ENCODE assay signal across 15 mouse cellular contexts in the genomic region with DNA sequence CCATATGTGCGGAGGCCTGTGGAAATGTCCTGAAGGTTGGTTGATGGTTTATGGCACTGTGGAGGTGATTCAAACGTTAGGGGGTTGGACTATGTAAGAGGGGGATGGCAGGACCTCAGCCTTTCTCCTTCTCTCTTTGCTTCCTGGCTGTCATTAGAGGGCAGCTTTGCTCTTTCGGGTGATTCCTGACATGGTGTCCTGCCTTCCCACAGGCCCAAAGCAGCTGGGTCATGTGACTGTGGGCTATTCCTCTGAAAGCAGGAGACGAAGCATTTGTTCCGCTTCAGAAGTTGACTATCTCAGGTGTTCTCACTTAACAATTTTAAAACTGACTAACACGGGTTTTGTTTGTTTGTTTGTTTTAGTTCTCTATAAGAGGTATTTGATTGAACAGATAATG.
"Had no signal": no experiment of that assay in that cellular context is flagged by ENCODE, and none has a peak within 500 bp of the region (broad histone marks: within the 10 kb centered on the region; RNA-seq: fewer than 3 reads in every experiment).

No protein-coding gene starts in this region.

- H3K9me3 ChIP-seq: intestine, embryonic 15.5 days; limb, embryonic 10.5 days; liver, embryonic 12.5 days; midbrain, embryonic 15.5 days; neural tube, embryonic 15.5 days had no signal

- ATAC-seq: intestine, embryonic 15.5 days; liver, embryonic 12.5 days; midbrain, embryonic 15.5 days had no signal

- H3K4me3 ChIP-seq: intestine, embryonic 15.5 days; left cerebral cortex, adult 2 months; limb, embryonic 10.5 days; liver, embryonic 12.5 days; megakaryocyte, embryonic 14.5 days; midbrain, embryonic 15.5 days; neural tube, embryonic 15.5 days had no signal

- H3K27me3 ChIP-seq: intestine, embryonic 15.5 days; liver, embryonic 12.5 days; megakaryocyte, embryonic 14.5 days; midbrain, embryonic 15.5 days; neural tube, embryonic 15.5 days had no signal

- H3K27ac ChIP-seq: hindbrain, embryonic 14.5 days; intestine, embryonic 15.5 days; left cerebral cortex, adult 2 months; limb, embryonic 10.5 days; liver, embryonic 12.5 days; macrophage; midbrain, embryonic 15.5 days; neural tube, embryonic 15.5 days had no signal

- H3K4me2 ChIP-seq: hindbrain, embryonic 14.5 days; intestine, embryonic 15.5 days; liver, embryonic 12.5 days; lung, embryonic 14.5 days; midbrain, embryonic 11.5 days; midbrain, embryonic 15.5 days; neural tube, embryonic 15.5 days had no signal

- H3K36me3 ChIP-seq: intestine, embryonic 15.5 days; limb, embryonic 10.5 days; liver, embryonic 12.5 days; midbrain, embryonic 15.5 days; neural tube, embryonic 15.5 days had no signal

- DNase-seq: lung, embryonic 14.5 days; lung, postnatal 14 days; right cerebral cortex, adult 18-20 months; right cerebral cortex, postnatal 25 days; thymus, postnatal 36 days had no signal

- H3K9ac ChIP-seq: hindbrain, embryonic 14.5 days; intestine, embryonic 15.5 days; liver, embryonic 12.5 days; lung, embryonic 14.5 days; midbrain, embryonic 15.5 days; neural tube, embryonic 15.5 days had no signal

- H3K4me1 ChIP-seq: intestine, embryonic 15.5 days; liver, embryonic 12.5 days; megakaryocyte, embryonic 14.5 days; midbrain, embryonic 15.5 days; neural tube, embryonic 15.5 days had no signal
